Mouse (Mus musculus) small intestine, adult 2 months (tissue): ENCODE data around the gene Obscn.

ENCODE experiments used
- CTCF ChIP-seq: fragments of 200-500 bp; IDR thresholded peaks from 2 replicates; pipeline ENCODE4 v1.5.1; 2012; ENCODE audit warnings: low read depth, mild to moderate bottlenecking, control low read depth, inconsistent platforms, low read length, moderate library complexity, mixed read lengths; ENCODE audit not compliant: insufficient replicate concordance, insufficient read length; ENCODE audit errors: extremely low read depth
- POLR2A ChIP-seq: fragments of 200-500 bp; IDR thresholded peaks from 2 replicates; pipeline ENCODE4 v1.6.1; 2012; ENCODE audit warnings: low read depth, mild to moderate bottlenecking, control low read depth, inconsistent platforms, low read length, moderate library complexity

- no peak for TF ChIP-seq CTCF
- TF ChIP-seq POLR2A: no peak
Observed at GRCm38 (mm10) chr11:58991911-58992310, 144.3 kb downstream of the Obscn start.
